Mouse (Mus musculus): ENCODE results near the gene Spout1.

DNA sequence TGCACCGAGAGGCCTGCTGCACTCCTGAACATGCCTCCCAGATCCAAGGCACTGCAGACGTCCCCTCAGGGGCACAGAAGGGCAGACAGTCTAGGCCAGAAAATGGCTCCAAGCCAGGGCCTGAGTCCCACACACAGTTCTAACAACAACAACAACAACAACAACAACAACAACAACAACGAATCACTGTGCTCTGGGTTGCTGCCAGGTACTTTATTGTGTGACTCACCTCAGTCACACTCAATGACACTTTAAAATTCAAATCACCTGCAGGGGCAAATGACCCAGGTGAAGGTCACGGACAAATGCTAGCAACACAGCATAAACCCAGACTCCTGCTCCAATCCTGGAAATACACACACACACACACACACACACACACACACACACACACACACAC is 19.8 kb upstream of the Spout1 start:
- TF ChIP-seq CTCF (IDR thresholded peaks at IDR 0.05; ENCODE audit: low read depth) (no peak), EP300 (IDR thresholded peaks at IDR 0.05; ENCODE audit: low read depth) (no peak)

Measured in liver, postnatal 0 days (tissue).